Mouse (Mus musculus): Measurements from ENCODE around the gene Tmem56. TPM values are rescaled to one million over a fixed set of nuclear protein-coding genes. Genes with fewer than 3 reads are reported as not detected.

Tmem56 gene
- polyA plus RNA-seq, 1 experiment from 2014 or later, result 0.91 TPM

DNA sequence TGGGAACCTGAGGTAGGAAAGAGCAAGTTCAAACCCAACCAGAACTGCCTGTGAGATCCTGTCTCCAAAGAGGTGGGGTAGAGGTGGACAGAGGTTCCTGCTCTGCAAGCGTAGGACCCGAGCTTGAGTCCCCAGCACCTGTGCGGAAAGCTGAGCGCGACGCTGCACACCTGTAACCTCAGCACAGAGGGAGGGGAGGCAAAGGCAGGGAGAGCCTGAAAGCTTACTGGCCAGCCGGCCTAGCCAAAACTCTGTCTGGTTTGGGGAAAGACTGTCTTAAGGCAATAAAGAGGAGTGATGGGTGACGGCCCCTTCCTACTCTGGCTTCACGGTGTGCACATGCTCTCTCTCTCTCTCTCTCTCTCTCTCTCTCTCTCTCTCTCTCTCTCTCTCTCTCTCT, 30.1 kb upstream of the Tmem56 start:
- Histone ChIP-seq H3K4me3 (ENCODE audit: low read depth, low read length) (no peak overlapping the region), H3K36me3 (ENCODE audit: control insufficient read depth, insufficient read depth, low read length) (no peaks in the 10 kb centered on the region), H3K27me3 (replicated peaks; ENCODE audit: control insufficient read depth, insufficient read depth, low read length) (no peaks in the 10 kb centered on the region), H3K4me1 (replicated peaks; ENCODE audit: control insufficient read depth, insufficient read depth, low read length) (peaks cover 22% of the 10 kb centered on the region; the same call in 1 of the 2 replicates), H3K9ac (ENCODE audit: low read length) (no peak overlapping the region), H3K4me2 (ENCODE audit: low read length) (no peak overlapping the region), H3K9me3 (ENCODE audit: control insufficient read depth, low read length) (peaks cover 6% of the 10 kb centered on the region; the same call in 1 of the 2 replicates), H3K27ac (ENCODE audit: low read depth) (no peak overlapping the region)
- WGBS, result 60% methylated on average over 9 of the region's 9 CpGs
- DNase-seq (ENCODE audit: low spot score), result no peak
- ATAC-seq (replicated peaks; ENCODE audit: low FRiP score, low TSS enrichment, low read depth), result no peak

- ATAC-seq (replicated peaks; ENCODE audit: low FRiP score, low TSS enrichment, low read depth), result no peak
- WGBS, result 82% methylated on average over 6 of the region's 6 CpGs
- H3K4me1 ChIP-seq (replicated peaks; ENCODE audit: control insufficient read depth, insufficient read depth, low read length), result peaks cover 22% of the 10 kb centered on the region; the same call in 1 of the 2 replicates
Observed at GRCm38 (mm10) chr3:121312426-121312825, 29.5 kb upstream of the Tmem56 start.

GRCm38 (mm10) chr3:121309896-121310714, 27.2 kb upstream of the Tmem56 start:
- Histone ChIP-seq H3K4me2 (ENCODE audit: low read length) (no peak overlapping the region), H3K4me3 (ENCODE audit: low read depth, low read length) (no peak overlapping the region), H3K9me3 (ENCODE audit: control insufficient read depth, low read length) (no peaks in the 10 kb centered on the region), H3K36me3 (ENCODE audit: control insufficient read depth, insufficient read depth, low read length) (no peaks in the 10 kb centered on the region), H3K27me3 (replicated peaks; ENCODE audit: control insufficient read depth, insufficient read depth, low read length) (no peaks in the 10 kb centered on the region), H3K27ac (ENCODE audit: low read depth) (no peak overlapping the region), H3K4me1 (replicated peaks; ENCODE audit: control insufficient read depth, insufficient read depth, low read length) (peaks cover 22% of the 10 kb centered on the region; the same call in 1 of the 2 replicates), H3K9ac (ENCODE audit: low read length) (no peak overlapping the region)
- no peak for ATAC-seq (replicated peaks; ENCODE audit: low FRiP score, low TSS enrichment, low read depth)
- WGBS, result 71% methylated on average over 16 of the region's 16 CpGs
- no peak for DNase-seq (ENCODE audit: low spot score)

More at GRCm38 (mm10) chr3:121312426-121312825, 29.5 kb upstream of the Tmem56 start:
- no peaks in the 10 kb centered on the region for H3K27me3 ChIP-seq (replicated peaks; ENCODE audit: control insufficient read depth, insufficient read depth, low read length)
- H3K4me2 ChIP-seq (ENCODE audit: low read length), result no peak overlapping the region
- peaks cover 6% of the 10 kb centered on the region; the same call in 1 of the 2 replicates for H3K9me3 ChIP-seq (ENCODE audit: control insufficient read depth, low read length)
- no peak overlapping the region for H3K4me3 ChIP-seq (ENCODE audit: low read depth, low read length)
- no peak overlapping the region for H3K27ac ChIP-seq (ENCODE audit: low read depth)
- H3K9ac ChIP-seq (ENCODE audit: low read length), result no peak overlapping the region
- DNase-seq (ENCODE audit: low spot score), result no peak
- H3K36me3 ChIP-seq (ENCODE audit: control insufficient read depth, insufficient read depth, low read length), result no peaks in the 10 kb centered on the region

- no peaks in the 10 kb centered on the region for H3K9me3 ChIP-seq (ENCODE audit: control insufficient read depth, low read length)
- DNase-seq (ENCODE audit: low spot score) (no peak), ATAC-seq (replicated peaks; ENCODE audit: low FRiP score, low TSS enrichment, low read depth) (no peak)
- H3K4me2 ChIP-seq (ENCODE audit: low read length), result no peak overlapping the region
- H3K4me3 ChIP-seq (ENCODE audit: low read depth, low read length), result no peak overlapping the region
- no peaks in the 10 kb centered on the region for H3K27me3 ChIP-seq (replicated peaks; ENCODE audit: control insufficient read depth, insufficient read depth, low read length)
- H3K36me3 ChIP-seq (ENCODE audit: control insufficient read depth, insufficient read depth, low read length), result no peaks in the 10 kb centered on the region
- H3K4me1 ChIP-seq (replicated peaks; ENCODE audit: control insufficient read depth, insufficient read depth, low read length), result peaks cover 22% of the 10 kb centered on the region; the same call in 1 of the 2 replicates
- H3K9ac ChIP-seq (ENCODE audit: low read length), result no peak overlapping the region
- WGBS, result 77% methylated on average over 4 of the region's 4 CpGs
- H3K27ac ChIP-seq (ENCODE audit: low read depth), result no peak overlapping the region
Observed at GRCm38 (mm10) chr3:121309429-121309828, 26.5 kb upstream of the Tmem56 start.

DNA sequence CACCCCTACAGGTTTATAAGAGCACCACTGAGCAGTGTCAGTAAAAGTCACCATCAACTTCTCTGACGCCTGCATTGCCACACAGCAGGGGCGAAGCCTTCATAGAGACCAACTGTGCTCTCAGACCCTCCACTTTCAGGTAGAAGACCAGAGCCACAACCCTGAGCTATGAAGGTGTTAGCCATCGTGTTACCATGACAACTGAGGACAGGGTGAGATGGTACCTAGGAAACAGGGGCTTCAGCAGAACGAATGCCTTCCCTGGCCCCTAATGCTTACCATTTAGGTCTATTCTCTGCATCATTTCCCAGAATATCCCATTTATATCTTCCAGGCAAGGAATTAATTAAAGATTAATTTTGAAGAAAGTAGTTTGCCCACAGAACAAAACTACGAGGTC, 26.0 kb upstream of the Tmem56 start:
- H3K27ac ChIP-seq (ENCODE audit: low read depth), result no peak overlapping the region
- no peak overlapping the region for H3K9ac ChIP-seq (ENCODE audit: low read length)
- H3K4me1 ChIP-seq (replicated peaks; ENCODE audit: control insufficient read depth, insufficient read depth, low read length), result peaks cover 18% of the 10 kb centered on the region; the same call in 1 of the 2 replicates
- no peak for DNase-seq (ENCODE audit: low spot score)
- H3K36me3 ChIP-seq (ENCODE audit: control insufficient read depth, insufficient read depth, low read length), result no peaks in the 10 kb centered on the region
- no peaks in the 10 kb centered on the region for H3K9me3 ChIP-seq (ENCODE audit: control insufficient read depth, low read length)
- WGBS, result 74% methylated on average over 5 of the region's 5 CpGs
- H3K4me3 ChIP-seq (ENCODE audit: low read depth, low read length), result no peak overlapping the region
- ATAC-seq (replicated peaks; ENCODE audit: low FRiP score, low TSS enrichment, low read depth), result 0 out of 2 replicates have a peak, but pooled peaks have one; percentile 24
- no peak overlapping the region for H3K4me2 ChIP-seq (ENCODE audit: low read length)
- H3K27me3 ChIP-seq (replicated peaks; ENCODE audit: control insufficient read depth, insufficient read depth, low read length), result no peaks in the 10 kb centered on the region

GRCm38 (mm10) chr3:121307532-121308234, 24.8 kb upstream of the Tmem56 start:
- Histone ChIP-seq H3K27me3 (replicated peaks; ENCODE audit: control insufficient read depth, insufficient read depth, low read length) (no peaks in the 10 kb centered on the region), H3K9ac (ENCODE audit: low read length) (no peak overlapping the region), H3K27ac (ENCODE audit: low read depth) (no peak overlapping the region), H3K4me2 (ENCODE audit: low read length) (no peak overlapping the region), H3K4me1 (replicated peaks; ENCODE audit: control insufficient read depth, insufficient read depth, low read length) (peaks cover 7% of the 10 kb centered on the region; the same call in 1 of the 2 replicates), H3K4me3 (ENCODE audit: low read depth, low read length) (no peak overlapping the region), H3K36me3 (ENCODE audit: control insufficient read depth, insufficient read depth, low read length) (no peaks in the 10 kb centered on the region), H3K9me3 (ENCODE audit: control insufficient read depth, low read length) (no peaks in the 10 kb centered on the region)
- peak; percentile 57; the same call in 1 of the 2 replicates for ATAC-seq (replicated peaks; ENCODE audit: low FRiP score, low TSS enrichment, low read depth)
- 69% methylated on average over 7 of the region's 7 CpGs for WGBS
- DNase-seq (ENCODE audit: low spot score), result peak; percentile 76

DNA sequence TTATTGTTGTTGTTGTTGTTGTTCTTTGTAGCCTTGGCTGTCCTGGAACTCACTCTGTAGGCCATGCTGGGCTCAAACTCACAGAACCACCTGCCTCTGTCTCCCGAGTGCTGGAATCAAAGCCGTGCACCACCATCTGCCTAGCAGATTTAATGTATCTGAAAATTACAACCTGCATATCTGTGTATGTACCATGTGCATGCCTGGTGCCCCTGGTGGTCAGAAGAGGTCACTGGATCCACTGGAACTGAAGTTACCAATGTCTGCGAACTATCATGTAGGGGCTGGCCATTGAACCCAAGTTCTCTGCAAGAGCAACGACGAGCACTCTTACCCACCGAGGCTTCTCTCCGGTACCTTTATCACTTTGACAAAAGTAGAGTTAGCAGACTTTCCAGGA, 23.7 kb upstream of the Tmem56 start:
- H3K4me1 ChIP-seq (replicated peaks; ENCODE audit: control insufficient read depth, insufficient read depth, low read length), result peaks cover 7% of the 10 kb centered on the region; the same call in 1 of the 2 replicates
- no peaks in the 10 kb centered on the region for H3K27me3 ChIP-seq (replicated peaks; ENCODE audit: control insufficient read depth, insufficient read depth, low read length)
- H3K4me3 ChIP-seq (ENCODE audit: low read depth, low read length), result no peak overlapping the region
- H3K27ac ChIP-seq (ENCODE audit: low read depth), result no peak overlapping the region
- no peaks in the 10 kb centered on the region for H3K9me3 ChIP-seq (ENCODE audit: control insufficient read depth, low read length)
- WGBS, result 90% methylated on average over 7 of the region's 7 CpGs
- no peaks in the 10 kb centered on the region for H3K36me3 ChIP-seq (ENCODE audit: control insufficient read depth, insufficient read depth, low read length)
- ATAC-seq (replicated peaks; ENCODE audit: low FRiP score, low TSS enrichment, low read depth) (no peak), DNase-seq (ENCODE audit: low spot score) (no peak)
- no peak overlapping the region for H3K9ac ChIP-seq (ENCODE audit: low read length)
- no peak overlapping the region for H3K4me2 ChIP-seq (ENCODE audit: low read length)

DNA sequence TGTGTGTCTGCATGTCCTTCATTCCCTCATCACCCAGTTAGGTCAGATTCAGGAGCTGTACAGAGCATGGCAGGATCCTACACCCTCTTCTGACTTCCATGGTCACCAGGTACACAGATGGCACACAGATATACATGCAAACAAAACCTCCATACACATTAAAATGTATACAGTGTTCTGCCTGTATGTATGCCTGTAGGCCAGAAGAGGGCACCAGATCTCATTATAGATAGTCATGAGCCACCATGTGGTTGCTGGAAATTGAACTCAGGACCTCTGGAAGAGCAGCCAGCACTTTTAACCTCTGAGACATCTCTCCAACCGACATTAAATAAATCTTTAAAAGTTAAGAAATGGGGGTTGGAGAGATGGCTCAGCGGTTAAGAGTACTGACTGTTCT, 11.3 kb upstream of the Tmem56 start:
- H3K4me1 ChIP-seq (replicated peaks; ENCODE audit: control insufficient read depth, insufficient read depth, low read length), result 0 out of 2 replicates have a peak, but pooled peaks cover 6% of the 10 kb centered on the region
- no peaks in the 10 kb centered on the region for H3K36me3 ChIP-seq (ENCODE audit: control insufficient read depth, insufficient read depth, low read length)
- WGBS, result 86% methylated on average over 2 of the region's 2 CpGs

More for the DNA sequence above, 11.3 kb upstream of the Tmem56 start:
- H3K4me2 ChIP-seq (ENCODE audit: low read length), result no peak overlapping the region
- no peak overlapping the region for H3K27ac ChIP-seq (ENCODE audit: low read depth)
- no peak overlapping the region for H3K9ac ChIP-seq (ENCODE audit: low read length)
- no peaks in the 10 kb centered on the region for H3K27me3 ChIP-seq (replicated peaks; ENCODE audit: control insufficient read depth, insufficient read depth, low read length)
- H3K4me3 ChIP-seq (ENCODE audit: low read depth, low read length), result no peak overlapping the region
- DNase-seq (ENCODE audit: low spot score) (no peak), ATAC-seq (replicated peaks; ENCODE audit: low FRiP score, low TSS enrichment, low read depth) (no peak)
- H3K9me3 ChIP-seq (ENCODE audit: control insufficient read depth, low read length), result no peaks in the 10 kb centered on the region
